Mouse (Mus musculus) embryonic stem cell, embryonic (primary cell): ENCODE measurements at regions not wholly inside any gene's neighbourhood (a gene's known extent, or its start where the extent isn't known, plus 50 kb on each side); places are given as distances from the start of the nearest gene placed in this dataset.

Experiments used
- CTCF ChIA-PET, 4 experiments: fragments of 300-600 bp in 2 of 4; fragments of 350-600 bp in 2 of 4; sonication (Branson Sonifier 250); formaldehyde crosslinking; loops; one replicate each; lab custom pipeline; 2022; ENCODE audit warnings: inconsistent platforms in 2 of 4; lab: Charles Lee
- POLR2A ChIA-PET, 4 experiments: fragments of 300-600 bp in 2 of 4; fragments of 350-600 bp in 2 of 4; sonication (Branson Sonifier 250); formaldehyde crosslinking; loops; one replicate each; lab custom pipeline; 2022; ENCODE audit warnings: antibody characterized with exemption in 4 of 4, inconsistent platforms in 1 of 4; lab: Charles Lee

GRCm38 (mm10) chr14:9338220-9338619, 672.2 kb upstream of the 4930452B06Rik start:
- CTCF ChIA-PET: interaction anchor here in 1 of 4 experiments (1.7 kb wide), 1 partner anchor 7 kb away, joined by 5 read pairs; no protein-coding TSS in a partner anchor

GRCm38 (mm10) chr14:9337107-9337506, 671.1 kb upstream of the 4930452B06Rik start:
- CTCF ChIA-PET: no interaction called here

More at GRCm38 (mm10) chr14:9338220-9338619, 672.2 kb upstream of the 4930452B06Rik start:
- POLR2A ChIA-PET: no interaction called here

GRCm38 (mm10) chr14:9331593-9331992, 665.6 kb upstream of the 4930452B06Rik start:
- CTCF ChIA-PET: interaction anchor here in 2 of 4 experiments (0.6 to 1.3 kb wide), 3 partner anchors 62 to 1190 kb away, joined by 3 read pairs; no protein-coding TSS in a partner anchor

More at GRCm38 (mm10) chr14:9337107-9337506, 671.1 kb upstream of the 4930452B06Rik start:
- POLR2A ChIA-PET: no interaction called here

GRCm38 (mm10) chr14:9330767-9331166, 664.7 kb upstream of the 4930452B06Rik start:
- ChIA-PET POLR2A (interaction anchor here in 1 of 4 experiments (0.6 to 1.1 kb wide), 2 partner anchors 12 to 766 kb away, joined by 3 to 7 read pairs; no protein-coding TSS in a partner anchor), CTCF (interaction anchor here in 3 of 4 experiments (0.6 to 1.3 kb wide), 8 partner anchors 8 to 871 kb away, joined by 3 to 11 read pairs (median 3); no protein-coding TSS in a partner anchor)

More at GRCm38 (mm10) chr14:9331593-9331992, 665.6 kb upstream of the 4930452B06Rik start:
- POLR2A ChIA-PET: interaction anchor here in 2 of 4 experiments (0.6 kb wide), 2 partner anchors 19 to 33 kb away, joined by 3 read pairs; no protein-coding TSS in a partner anchor

GRCm38 (mm10) chr14:9329839-9330485, 663.9 kb upstream of the 4930452B06Rik start:
- POLR2A ChIA-PET: no interaction called here
- CTCF ChIA-PET: interaction anchor here in 3 of 4 experiments (0.6 to 1.3 kb wide), 6 partner anchors 8 to 870 kb away, joined by 3 to 11 read pairs (median 3); no protein-coding TSS in a partner anchor

- CTCF ChIA-PET: no interaction called here
- POLR2A ChIA-PET: interaction anchor here in 1 of 4 experiments (1.8 kb wide), 1 partner anchor 10 kb away, joined by 5 read pairs; no protein-coding TSS in a partner anchor
Measured at GRCm38 (mm10) chr14:9327344-9327743, 661.3 kb upstream of the 4930452B06Rik start.

- CTCF ChIA-PET: no interaction called here
- POLR2A ChIA-PET: interaction anchor here in 2 of 4 experiments (1.3 to 1.5 kb wide), 3 partner anchors 16 to 962 kb away, joined by 3 to 4 read pairs (median 3); no protein-coding TSS in a partner anchor
Measured at GRCm38 (mm10) chr14:9319842-9320241, 653.8 kb upstream of the 4930452B06Rik start.

- CTCF ChIA-PET: no interaction called here
- POLR2A ChIA-PET: interaction anchor here in 2 of 4 experiments (0.6 to 1.5 kb wide), 4 partner anchors 12 to 961 kb away, joined by 3 to 4 read pairs (median 3); no protein-coding TSS in a partner anchor
Measured at GRCm38 (mm10) chr14:9318796-9319465, 652.9 kb upstream of the 4930452B06Rik start.

- ChIA-PET POLR2A (no interaction called here), CTCF (no interaction called here)
Measured at GRCm38 (mm10) chr14:9315224-9315623, 649.2 kb upstream of the 4930452B06Rik start.

- ChIA-PET CTCF (no interaction called here), POLR2A (no interaction called here)
Measured at GRCm38 (mm10) chr14:9296145-9296544, 630.1 kb upstream of the 4930452B06Rik start.

- ChIA-PET POLR2A (interaction anchor here in 1 of 4 experiments (0.7 kb wide), 1 partner anchor 346 kb away, joined by 5 read pairs; no protein-coding TSS in a partner anchor), CTCF (no interaction called here)
Measured at GRCm38 (mm10) chr14:9294555-9294954, 628.5 kb upstream of the 4930452B06Rik start.

- CTCF ChIA-PET: interaction anchor here in 1 of 4 experiments (0.7 kb wide), 1 partner anchor 43 kb away, joined by 3 read pairs; no protein-coding TSS in a partner anchor
- POLR2A ChIA-PET: no interaction called here
Measured at GRCm38 (mm10) chr14:9288103-9288502, 622.1 kb upstream of the 4930452B06Rik start.

GRCm38 (mm10) chr14:9285606-9286002, 619.6 kb upstream of the 4930452B06Rik start:
- CTCF ChIA-PET: no interaction called here

GRCm38 (mm10) chr14:9284976-9285605, 619.1 kb upstream of the 4930452B06Rik start:
- ChIA-PET CTCF (no interaction called here), POLR2A (no interaction called here)

More at GRCm38 (mm10) chr14:9285606-9286002, 619.6 kb upstream of the 4930452B06Rik start:
- POLR2A ChIA-PET: no interaction called here

- ChIA-PET POLR2A (no interaction called here), CTCF (interaction anchor here in 1 of 4 experiments (0.7 kb wide), 1 partner anchor 832 kb away, joined by 3 read pairs; no protein-coding TSS in a partner anchor)
Measured at GRCm38 (mm10) chr14:9267282-9268091, 601.4 kb upstream of the 4930452B06Rik start.

GRCm38 (mm10) chr14:9252017-9252416, 586.0 kb upstream of the 4930452B06Rik start:
- ChIA-PET POLR2A (no interaction called here), CTCF (no interaction called here)

- CTCF ChIA-PET: no interaction called here
Measured at GRCm38 (mm10) chr14:9245266-9245665, 579.2 kb upstream of the 4930452B06Rik start.

GRCm38 (mm10) chr14:9243336-9243735, 577.3 kb upstream of the 4930452B06Rik start:
- ChIA-PET CTCF (no interaction called here), POLR2A (no interaction called here)

More at GRCm38 (mm10) chr14:9245266-9245665, 579.2 kb upstream of the 4930452B06Rik start:
- POLR2A ChIA-PET: no interaction called here
